ENCODE assay signal across 8 mouse cellular contexts in genomic region chr3:95163419-95164255, GRCm38 (mm10). TPM values are rescaled to one million over a fixed set of nuclear protein-coding genes. Genes with fewer than 3 reads are reported as not detected.
DNase-seq lines count a peak whose midpoint lies in the region; ATAC-seq lines count a peak whose summit lies in the region.

No protein-coding gene starts in this region.

- DNase-seq in kidney, postnatal 10 days: peak; percentile 43
- DNase-seq in kidney, adult 8-10 months: no peak
- DNase-seq in kidney, adult 18-20 months: no peak
- DNase-seq in spleen, postnatal 36 days (ENCODE audit: low spot score in 2 of 2): no peak

- WGBS in forebrain, embryonic 12.5 days: 67% methylated on average over 11 of the region's 11 CpGs
- 56% methylated on average over 11 of the region's 11 CpGs for WGBS in hindbrain, embryonic 12.5 days
- 60% methylated on average over 11 of the region's 11 CpGs for WGBS in neural tube, embryonic 12.5 days

- no peak overlapping the region for H3K27ac ChIP-seq in forebrain, embryonic 12.5 days
- peak overlapping the region; percentile 52; the same call in 1 of the 2 replicates for H3K27ac ChIP-seq in hindbrain, embryonic 12.5 days
- no peak overlapping the region for H3K27ac ChIP-seq in neural tube, embryonic 12.5 days

- peak overlapping the region; percentile 10 for H3K4me3 ChIP-seq in forebrain, embryonic 12.5 days (replicated peaks)
- H3K4me3 ChIP-seq in hindbrain, embryonic 12.5 days: peak overlapping the region; percentile 88
- H3K4me3 ChIP-seq in neural tube, embryonic 12.5 days: peak overlapping the region; percentile 86

- no peak for ATAC-seq in forebrain, embryonic 12.5 days (ENCODE audit: low FRiP score)
- no peak for ATAC-seq in hindbrain, embryonic 12.5 days (ENCODE audit: low FRiP score)
- no peak for ATAC-seq in neural tube, embryonic 12.5 days (ENCODE audit: low FRiP score, low read depth)
- no peak for ATAC-seq in CD4-positive, CD25-positive, alpha-beta regulatory T cell, adult 4 months

- H3K27me3 ChIP-seq in forebrain, embryonic 12.5 days: peaks cover 9% of the 10 kb centered on the region
- H3K27me3 ChIP-seq in hindbrain, embryonic 12.5 days: peaks cover 14% of the 10 kb centered on the region; the same call in 1 of the 2 replicates
- peaks cover 7% of the 10 kb centered on the region for H3K27me3 ChIP-seq in neural tube, embryonic 12.5 days (replicated peaks)

- H3K36me3 ChIP-seq in forebrain, embryonic 12.5 days (replicated peaks): peaks cover 38% of the 10 kb centered on the region
- H3K36me3 ChIP-seq in hindbrain, embryonic 12.5 days: peaks cover 47% of the 10 kb centered on the region
- peaks cover 45% of the 10 kb centered on the region for H3K36me3 ChIP-seq in neural tube, embryonic 12.5 days

- H3K4me1 ChIP-seq in forebrain, embryonic 12.5 days: peaks cover 43% of the 10 kb centered on the region
- H3K4me1 ChIP-seq in hindbrain, embryonic 12.5 days: peaks cover 44% of the 10 kb centered on the region
- H3K4me1 ChIP-seq in neural tube, embryonic 12.5 days: peaks cover 37% of the 10 kb centered on the region

- peak overlapping the region; percentile 86; the same call in 1 of the 2 replicates for H3K9ac ChIP-seq in forebrain, embryonic 12.5 days
- peak overlapping the region; percentile 92 for H3K9ac ChIP-seq in hindbrain, embryonic 12.5 days
- H3K9ac ChIP-seq in neural tube, embryonic 12.5 days: peak overlapping the region; percentile 88

- H3K4me2 ChIP-seq in forebrain, embryonic 12.5 days: peak overlapping the region; percentile 72
- H3K4me2 ChIP-seq in hindbrain, embryonic 12.5 days (replicated peaks): peak overlapping the region; percentile 76
- H3K4me2 ChIP-seq in neural tube, embryonic 12.5 days (replicated peaks): peak overlapping the region; percentile 77

- no peaks in the 10 kb centered on the region for H3K9me3 ChIP-seq in forebrain, embryonic 12.5 days
- no peaks in the 10 kb centered on the region for H3K9me3 ChIP-seq in hindbrain, embryonic 12.5 days (replicated peaks)
- H3K9me3 ChIP-seq in neural tube, embryonic 12.5 days: no peaks in the 10 kb centered on the region

RNA-seq across cellular contexts. Expression of gene Sema6c, which starts 3.4 kb away (rescaled TPM):
- polyA plus RNA-seq in forebrain, embryonic 12.5 days (2016; fragmentation: Nextera tagmentation; extraction: Ambion mirVana): 31.2 and 34.5 TPM in 2 replicates
- polyA plus RNA-seq in hindbrain, embryonic 12.5 days (2016; fragmentation: Nextera tagmentation; extraction: Ambion mirVana): 59.5 and 68.7 TPM in 2 replicates
- 58.3 and 65.2 TPM in 2 replicates for polyA plus RNA-seq in neural tube, embryonic 12.5 days (2016; fragmentation: Nextera tagmentation; extraction: Ambion mirVana)
- polyA plus RNA-seq in CD4-positive, CD25-positive, alpha-beta regulatory T cell, adult 4 months (2017; shearing (Covaris generic)): under 1 TPM in 1 of 2 experiments, not detected in 1; 0.08 TPM

RNA-seq across cellular contexts. Expression of gene Tnfaip8l2, which starts 21.5 kb away (rescaled TPM):
- polyA plus RNA-seq in forebrain, embryonic 12.5 days (2016; fragmentation: Nextera tagmentation; extraction: Ambion mirVana): 1.5 and 2.0 TPM in 2 replicates
- polyA plus RNA-seq in hindbrain, embryonic 12.5 days (2016; fragmentation: Nextera tagmentation; extraction: Ambion mirVana): 2.1 and 2.6 TPM in 2 replicates
- 2.7 and 3.3 TPM in 2 replicates for polyA plus RNA-seq in neural tube, embryonic 12.5 days (2016; fragmentation: Nextera tagmentation; extraction: Ambion mirVana)
- 100 to 1,000 TPM; 238 to 312 TPM for polyA plus RNA-seq in CD4-positive, CD25-positive, alpha-beta regulatory T cell, adult 4 months (2017; shearing (Covaris generic))

RNA-seq across cellular contexts. Expression of gene Lysmd1, which starts 29.7 kb away (rescaled TPM):
- polyA plus RNA-seq in forebrain, embryonic 12.5 days (2016; fragmentation: Nextera tagmentation; extraction: Ambion mirVana): 19.7 and 21.1 TPM in 2 replicates
- 22.6 and 23.9 TPM in 2 replicates for polyA plus RNA-seq in hindbrain, embryonic 12.5 days (2016; fragmentation: Nextera tagmentation; extraction: Ambion mirVana)
- 24.5 and 24.8 TPM in 2 replicates for polyA plus RNA-seq in neural tube, embryonic 12.5 days (2016; fragmentation: Nextera tagmentation; extraction: Ambion mirVana)
- polyA plus RNA-seq in CD4-positive, CD25-positive, alpha-beta regulatory T cell, adult 4 months (2017; shearing (Covaris generic)): 10 to 100 TPM; 25.4 to 43.9 TPM

RNA-seq across cellular contexts. Expression of gene Scnm1, which starts 29.8 kb away (rescaled TPM):
- polyA plus RNA-seq in forebrain, embryonic 12.5 days (2016; fragmentation: Nextera tagmentation; extraction: Ambion mirVana): 84.6 and 95.1 TPM in 2 replicates
- 89.4 and 94.1 TPM in 2 replicates for polyA plus RNA-seq in hindbrain, embryonic 12.5 days (2016; fragmentation: Nextera tagmentation; extraction: Ambion mirVana)
- polyA plus RNA-seq in neural tube, embryonic 12.5 days (2016; fragmentation: Nextera tagmentation; extraction: Ambion mirVana): 86.5 and 91.3 TPM in 2 replicates
- 100 to 1,000 TPM; 110 TPM for polyA plus RNA-seq in CD4-positive, CD25-positive, alpha-beta regulatory T cell, adult 4 months (2017; shearing (Covaris generic))

RNA-seq across cellular contexts. Expression of gene Tmod4, which starts 39.4 kb away (rescaled TPM):
- polyA plus RNA-seq in forebrain, embryonic 12.5 days (2016; fragmentation: Nextera tagmentation; extraction: Ambion mirVana): 0.97 and 1.1 TPM in 2 replicates
- polyA plus RNA-seq in hindbrain, embryonic 12.5 days (2016; fragmentation: Nextera tagmentation; extraction: Ambion mirVana): 0.81 and 0.99 TPM in 2 replicates
- 1.3 and 1.6 TPM in 2 replicates for polyA plus RNA-seq in neural tube, embryonic 12.5 days (2016; fragmentation: Nextera tagmentation; extraction: Ambion mirVana)
- 1 to 10 TPM; 2.5 TPM for polyA plus RNA-seq in CD4-positive, CD25-positive, alpha-beta regulatory T cell, adult 4 months (2017; shearing (Covaris generic))

Comparison
In these comparisons a context has a peak if more than half of its experiments do, and no peak if none do; other contexts are left out.
1. H3K4me3 ChIP-seq: peak in every context shown above with its lines; median percentile 88 in hindbrain, embryonic 12.5 days; 86 in neural tube, embryonic 12.5 days; 10 in forebrain, embryonic 12.5 days.
2. RNA of gene Sema6c, which starts 3.4 kb away (polyA plus RNA-seq): 58.3 to 65.2 TPM in neural tube, embryonic 12.5 days, 59.5 to 68.7 TPM in hindbrain, embryonic 12.5 days and 31.2 to 34.5 TPM in forebrain, embryonic 12.5 days; 0.08 TPM in CD4-positive, CD25-positive, alpha-beta regulatory T cell, adult 4 months; every median in the first group is over 10 times any median in the second.
3. RNA of gene Tnfaip8l2, which starts 21.5 kb away (polyA plus RNA-seq): 238 to 312 TPM in CD4-positive, CD25-positive, alpha-beta regulatory T cell, adult 4 months; 2.7 to 3.3 TPM in neural tube, embryonic 12.5 days, 2.1 to 2.6 TPM in hindbrain, embryonic 12.5 days and 1.5 to 2.0 TPM in forebrain, embryonic 12.5 days; every median in the first group is over 10 times any median in the second.
4. Peak in every context shown above with its lines, with median percentiles within 50 percentile points of each other: H3K4me2 ChIP-seq and H3K9ac ChIP-seq.